Mouse (Mus musculus): Measurements from ENCODE around the gene Rfx1. TPM values are rescaled to one million over a fixed set of nuclear protein-coding genes. Genes with fewer than 3 reads are reported as not detected.

Gene Rfx1
- polyA plus RNA-seq, 1 experiment from 2014 or later = 11.2 TPM

DNA sequence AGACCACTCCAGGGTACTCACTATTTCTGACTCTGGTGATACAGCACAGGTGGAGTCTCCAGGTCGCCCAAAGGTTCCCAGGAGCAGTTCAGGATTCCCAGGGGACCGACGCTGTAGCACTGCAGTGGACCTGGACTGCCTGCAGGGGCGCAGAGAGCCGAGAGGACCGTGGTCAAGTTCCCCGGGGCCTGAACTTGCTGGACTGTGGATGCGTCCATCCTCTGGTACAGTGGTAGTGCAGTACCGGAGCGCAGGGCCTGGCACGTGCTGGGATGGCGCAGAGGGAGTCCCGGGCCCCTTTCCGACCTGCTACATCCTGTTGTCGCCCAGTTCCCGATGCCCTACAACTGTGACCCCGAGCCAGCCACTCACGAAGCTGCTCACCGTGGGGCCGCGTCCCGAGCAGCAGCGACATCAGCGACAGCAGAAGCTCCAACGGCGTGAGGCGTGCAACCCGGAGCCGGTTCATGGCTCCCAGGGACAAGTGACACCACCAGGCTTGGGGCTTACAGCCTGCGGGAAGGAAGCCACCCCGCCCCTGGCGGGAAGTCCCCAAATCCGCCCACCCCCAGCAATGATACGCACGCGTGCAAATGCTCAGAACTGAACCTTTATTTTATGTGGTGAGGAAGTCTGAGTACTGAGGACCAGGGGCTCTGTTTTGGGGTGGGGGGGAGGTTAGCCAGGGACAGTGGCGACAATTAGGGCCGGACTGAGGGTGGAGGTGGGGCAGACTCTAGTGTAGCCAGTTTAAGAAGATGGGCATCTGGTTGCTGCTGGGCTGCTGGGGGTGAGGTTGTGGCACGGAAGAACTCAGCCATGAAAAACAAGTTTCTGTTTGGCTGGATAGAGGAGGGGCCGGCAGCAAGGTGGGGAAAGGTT, 24.3 kb upstream of the Rfx1 start, which contains the start of gene Il27ra:
Gene Il27ra, minus strand, starts transcription at position 524 of the 882 bp plus-strand sequence.
- H3K4me1 ChIP-seq (replicated peaks) = peaks cover 19% of the 10 kb centered on the region
- peak within 1 kb of the TSS; percentile 67 for H3K4me2 ChIP-seq
- no peaks in the 10 kb centered on the region for H3K9me3 ChIP-seq
- H3K4me3 ChIP-seq = peak within 1 kb of the TSS; percentile 33
- H3K27ac ChIP-seq (replicated peaks) = no peak within 1 kb of the TSS
- WGBS = 3% methylated on average over 39 of the region's 40 CpGs
- H3K9ac ChIP-seq = peak within 1 kb of the TSS; percentile 35; the same call in 1 of the 2 replicates
- H3K36me3 ChIP-seq = no peaks in the 10 kb centered on the region
- H3K27me3 ChIP-seq = peaks cover 54% of the 10 kb centered on the region
- ATAC-seq (ENCODE audit: low FRiP score, low read depth) = peak; percentile 65

DNA sequence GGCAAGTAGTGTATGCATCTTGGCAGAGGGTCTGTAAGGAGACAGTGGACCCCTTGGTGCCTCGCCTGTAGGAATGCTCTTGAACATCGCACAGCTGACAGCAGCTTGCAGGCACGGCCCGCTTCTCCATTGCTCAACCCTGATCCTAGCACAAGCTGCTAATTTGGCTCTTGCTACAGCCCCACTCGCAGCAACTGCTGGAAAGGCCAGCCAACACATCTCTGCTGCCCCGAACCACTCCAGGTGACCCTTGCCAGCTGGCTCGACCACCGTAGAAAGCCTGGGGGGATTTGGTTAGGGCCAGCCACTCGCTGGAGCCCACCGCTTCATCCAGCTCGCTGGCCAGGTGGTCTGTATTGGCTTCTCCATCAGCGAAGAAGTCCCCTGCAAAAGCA, 23.7 kb upstream of the Rfx1 start:
- no peak for ATAC-seq (ENCODE audit: low FRiP score, low read depth)
- Histone ChIP-seq H3K27ac (replicated peaks) (no peak overlapping the region), H3K36me3 (no peaks in the 10 kb centered on the region), H3K4me1 (replicated peaks) (peaks cover 19% of the 10 kb centered on the region), H3K4me2 (peak overlapping the region; percentile 67), H3K9ac (no peak overlapping the region), H3K27me3 (peaks cover 54% of the 10 kb centered on the region), H3K4me3 (no peak overlapping the region), H3K9me3 (no peaks in the 10 kb centered on the region)
- WGBS = 39% methylated on average over 12 of the region's 12 CpGs

- no peaks in the 10 kb centered on the region for H3K36me3 ChIP-seq
- no peak for ATAC-seq (ENCODE audit: low FRiP score, low read depth)
- no peak overlapping the region for H3K4me2 ChIP-seq
- H3K4me1 ChIP-seq (replicated peaks) = peaks cover 19% of the 10 kb centered on the region
- no peak overlapping the region for H3K9ac ChIP-seq
- H3K4me3 ChIP-seq = no peak overlapping the region
- H3K27me3 ChIP-seq = peaks cover 54% of the 10 kb centered on the region
- no peak overlapping the region for H3K27ac ChIP-seq (replicated peaks)
- 4% methylated on average over 7 of the region's 7 CpGs for WGBS
- H3K9me3 ChIP-seq = no peaks in the 10 kb centered on the region
Measured at GRCm38 (mm10) chr8:84044103-84044502, 22.5 kb upstream of the Rfx1 start.

DNA sequence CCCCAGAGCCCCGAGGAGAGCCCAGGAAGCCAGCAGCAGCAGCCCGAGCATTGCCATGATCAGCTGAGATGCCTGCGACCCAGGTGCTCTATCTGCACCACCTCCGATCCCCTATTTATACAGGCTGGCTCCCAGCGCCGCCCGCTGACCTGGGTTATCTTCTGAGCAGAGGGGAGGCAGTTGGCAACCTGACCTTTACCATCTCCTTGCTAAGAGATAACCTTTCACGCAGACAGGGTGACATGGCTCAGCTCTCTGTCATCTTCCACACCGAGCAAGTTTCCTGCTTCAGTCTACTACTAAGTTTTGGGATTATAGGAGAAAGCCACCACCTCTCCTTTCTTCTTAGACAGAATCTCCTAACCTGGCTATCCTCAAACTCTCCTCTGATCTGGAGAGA, 21.7 kb upstream of the Rfx1 start, which contains the start of gene Rln3:
Gene Rln3, minus strand, starts transcription at position 101 of the 400 bp plus-strand sequence.
- H3K4me1 ChIP-seq (replicated peaks) = peaks cover 19% of the 10 kb centered on the region
- no peak for ATAC-seq (ENCODE audit: low FRiP score, low read depth)
- H3K9me3 ChIP-seq = no peaks in the 10 kb centered on the region
- H3K36me3 ChIP-seq = no peaks in the 10 kb centered on the region
- no peak within 1 kb of the TSS for H3K4me2 ChIP-seq
- H3K9ac ChIP-seq = no peak within 1 kb of the TSS
- peaks cover 54% of the 10 kb centered on the region for H3K27me3 ChIP-seq
- H3K27ac ChIP-seq (replicated peaks) = no peak within 1 kb of the TSS
- 10% methylated on average over 9 of the region's 9 CpGs for WGBS
- H3K4me3 ChIP-seq = no peak within 1 kb of the TSS

GRCm38 (mm10) chr8:84046505-84046904, 20.1 kb upstream of the Rfx1 start:
- 81% methylated on average over 3 of the region's 3 CpGs for WGBS

DNA sequence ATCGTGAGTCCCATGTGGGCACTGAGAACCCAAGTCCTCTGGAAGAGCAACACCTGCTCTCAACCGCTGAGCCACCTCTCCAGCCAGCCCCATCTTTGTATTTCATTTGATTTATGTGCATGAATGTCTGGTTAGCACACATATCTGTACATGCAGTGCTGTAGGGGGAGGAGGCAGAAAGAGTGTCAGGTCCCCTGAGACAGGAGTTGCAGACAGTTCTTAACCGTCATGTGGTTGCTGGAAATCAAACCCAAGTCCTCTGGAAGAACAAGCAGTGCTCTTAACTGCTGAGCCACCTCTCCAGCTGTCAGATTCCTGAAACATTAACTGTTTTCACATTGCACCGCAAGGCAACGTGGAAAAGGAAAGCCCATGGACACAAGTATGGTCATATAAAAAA, 18.5 kb upstream of the Rfx1 start:
- Histone ChIP-seq H3K9me3 (no peaks in the 10 kb centered on the region), H3K27me3 (peaks cover 26% of the 10 kb centered on the region), H3K4me3 (no peak overlapping the region), H3K36me3 (no peaks in the 10 kb centered on the region), H3K27ac (replicated peaks) (no peak overlapping the region), H3K4me2 (no peak overlapping the region), H3K4me1 (replicated peaks) (0 out of 2 replicates have a peak, but pooled peaks cover 7% of the 10 kb centered on the region), H3K9ac (no peak overlapping the region)
- ATAC-seq (ENCODE audit: low FRiP score, low read depth) = no peak
- WGBS = 85% methylated on average over 5 of the region's 5 CpGs

More at GRCm38 (mm10) chr8:84046505-84046904, 20.1 kb upstream of the Rfx1 start:
- Histone ChIP-seq H3K36me3 (no peaks in the 10 kb centered on the region), H3K4me1 (replicated peaks) (peaks cover 19% of the 10 kb centered on the region), H3K4me3 (no peak overlapping the region), H3K9me3 (no peaks in the 10 kb centered on the region), H3K9ac (no peak overlapping the region), H3K4me2 (no peak overlapping the region), H3K27me3 (peaks cover 42% of the 10 kb centered on the region), H3K27ac (replicated peaks) (no peak overlapping the region)
- no peak for ATAC-seq (ENCODE audit: low FRiP score, low read depth)

DNA sequence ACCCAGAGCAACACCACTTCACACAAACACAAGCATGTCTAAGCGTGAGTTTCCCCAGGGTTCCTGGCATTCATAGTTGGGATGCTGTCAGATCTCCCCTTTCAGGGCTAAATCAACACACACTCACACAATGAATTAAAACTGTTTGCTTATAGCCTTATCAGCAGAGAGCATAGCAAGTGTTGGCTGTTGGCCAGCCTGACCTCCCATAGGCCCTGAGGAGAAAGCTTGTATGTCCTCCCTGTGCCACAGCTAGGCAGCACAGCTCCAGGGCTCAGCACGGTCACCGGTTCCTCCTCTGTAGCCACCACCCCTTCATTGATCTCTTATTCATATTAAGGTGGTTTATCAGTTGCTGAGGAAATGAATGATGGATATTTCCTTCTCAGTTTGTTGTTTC, 13.9 kb upstream of the Rfx1 start:
- Histone ChIP-seq H3K36me3 (no peaks in the 10 kb centered on the region), H3K4me2 (no peak overlapping the region), H3K4me3 (no peak overlapping the region), H3K27me3 (no peaks in the 10 kb centered on the region), H3K9me3 (no peaks in the 10 kb centered on the region), H3K4me1 (replicated peaks) (no peaks in the 10 kb centered on the region), H3K9ac (no peak overlapping the region), H3K27ac (replicated peaks) (no peak overlapping the region)
- WGBS = 69% methylated on average over 3 of the region's 3 CpGs
- ATAC-seq (ENCODE audit: low FRiP score, low read depth) = no peak

DNA sequence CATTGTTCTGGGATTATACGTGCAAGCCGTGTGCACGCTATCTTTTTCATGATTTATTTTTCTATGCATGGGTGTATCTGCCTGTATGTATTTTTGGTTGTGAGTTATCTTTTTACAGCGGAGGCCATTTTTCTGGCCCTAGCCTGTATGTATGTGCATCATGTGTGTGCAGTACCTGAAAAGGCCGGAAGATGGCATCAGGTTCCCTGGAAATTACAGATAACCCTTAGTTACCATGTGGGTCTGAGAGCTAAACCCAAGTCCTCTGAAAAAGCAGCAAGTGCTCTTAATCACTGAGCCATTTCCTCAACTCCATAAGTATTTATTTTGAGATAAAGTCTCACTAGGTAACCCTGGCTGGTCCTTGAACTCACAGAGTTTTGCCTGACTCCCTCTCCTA, 13.4 kb upstream of the Rfx1 start:
- ATAC-seq (ENCODE audit: low FRiP score, low read depth) = no peak

GRCm38 (mm10) chr8:84057827-84058226, 8.8 kb upstream of the Rfx1 start:
- Histone ChIP-seq H3K4me3 (no peak overlapping the region), H3K27ac (replicated peaks) (no peak overlapping the region), H3K4me1 (replicated peaks) (no peaks in the 10 kb centered on the region), H3K36me3 (no peaks in the 10 kb centered on the region), H3K9ac (no peak overlapping the region), H3K27me3 (no peaks in the 10 kb centered on the region), H3K4me2 (no peak overlapping the region), H3K9me3 (no peaks in the 10 kb centered on the region)
- WGBS = 95% methylated on average over 1 of the region's 1 CpGs
- ATAC-seq (ENCODE audit: low FRiP score, low read depth) = no peak

More for the DNA sequence above, 13.4 kb upstream of the Rfx1 start:
- no peaks in the 10 kb centered on the region for H3K9me3 ChIP-seq
- no peak overlapping the region for H3K4me2 ChIP-seq
- H3K4me1 ChIP-seq (replicated peaks) = no peaks in the 10 kb centered on the region
- no peak overlapping the region for H3K27ac ChIP-seq (replicated peaks)
- no peak overlapping the region for H3K4me3 ChIP-seq
- H3K9ac ChIP-seq = no peak overlapping the region
- 97% methylated on average over 5 of the region's 5 CpGs for WGBS
- H3K36me3 ChIP-seq = no peaks in the 10 kb centered on the region
- H3K27me3 ChIP-seq = no peaks in the 10 kb centered on the region

- no peaks in the 10 kb centered on the region for H3K9me3 ChIP-seq
- no peak overlapping the region for H3K4me3 ChIP-seq
- no peaks in the 10 kb centered on the region for H3K4me1 ChIP-seq (replicated peaks)
- H3K4me2 ChIP-seq = no peak overlapping the region
- H3K27me3 ChIP-seq = no peaks in the 10 kb centered on the region
- no peaks in the 10 kb centered on the region for H3K36me3 ChIP-seq
- WGBS = 79% methylated on average over 2 of the region's 2 CpGs
- H3K27ac ChIP-seq (replicated peaks) = no peak overlapping the region
- no peak overlapping the region for H3K9ac ChIP-seq
- ATAC-seq (ENCODE audit: low FRiP score, low read depth) = no peak
Measured at GRCm38 (mm10) chr8:84059226-84059625, 7.4 kb upstream of the Rfx1 start.

DNA sequence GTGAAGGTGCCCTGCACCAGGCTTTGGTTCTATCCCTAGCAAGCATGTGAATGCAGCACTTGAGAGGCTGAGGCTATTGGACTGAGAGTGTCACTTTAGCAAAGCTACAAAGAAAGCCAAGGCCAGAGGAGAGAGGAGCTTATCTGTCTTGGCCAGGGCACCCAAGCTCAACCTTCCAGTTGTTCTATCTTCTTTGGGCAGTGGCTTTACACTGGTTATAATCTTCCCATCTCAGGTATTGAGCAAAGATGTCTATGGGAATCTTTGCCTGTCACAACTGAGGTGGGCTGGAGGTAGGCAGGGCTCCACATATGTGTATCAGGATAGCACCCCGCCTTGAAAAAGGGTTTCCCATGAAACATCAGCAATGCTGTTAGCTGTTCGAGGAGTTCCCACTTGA, 6.4 kb upstream of the Rfx1 start:
- Histone ChIP-seq H3K9me3 (no peaks in the 10 kb centered on the region), H3K27ac (replicated peaks) (no peak overlapping the region), H3K4me1 (replicated peaks) (peaks cover under 1% of the 10 kb centered on the region; the same call in 1 of the 2 replicates), H3K4me2 (no peak overlapping the region), H3K27me3 (no peaks in the 10 kb centered on the region), H3K4me3 (no peak overlapping the region), H3K9ac (no peak overlapping the region), H3K36me3 (no peaks in the 10 kb centered on the region)
- no peak for ATAC-seq (ENCODE audit: low FRiP score, low read depth)
- WGBS = 80% methylated on average over 2 of the region's 2 CpGs

GRCm38 (mm10) chr8:84063861-84064610, 2.6 kb upstream of the Rfx1 start:
- Histone ChIP-seq H3K36me3 (no peaks in the 10 kb centered on the region), H3K4me3 (no peak overlapping the region), H3K4me1 (replicated peaks) (peaks cover 24% of the 10 kb centered on the region), H3K9me3 (no peaks in the 10 kb centered on the region), H3K4me2 (no peak overlapping the region), H3K27ac (replicated peaks) (no peak overlapping the region), H3K27me3 (no peaks in the 10 kb centered on the region), H3K9ac (no peak overlapping the region)
- no peak for ATAC-seq (ENCODE audit: low FRiP score, low read depth)
- WGBS = 79% methylated on average over 8 of the region's 8 CpGs

Data from hindbrain, embryonic 15.5 days (tissue).